Mouse (Mus musculus) embryonic facial prominence, embryonic 12.5 days (tissue): ENCODE data around the gene Rpl27. TPM values are rescaled to one million over a fixed set of nuclear protein-coding genes. Genes with fewer than 3 reads are reported as not detected.
"Not testable (repeated sequence)": the region's sequence is repeated elsewhere in the genome, so short reads cannot be mapped to it uniquely, and the experiment has no call there.

Source experiments
- ATAC-seq: fragments of 200-750 bp; cut with Nextera tagmentation; 2 replicates; pipeline ENCODE4 v1.8.0; 2017; ENCODE audit not compliant: insufficient number of reproducible peaks, insufficient read depth, low FRiP score, low TSS enrichment
- H3K27ac ChIP-seq: fragments of 300-500 bp; sonication (generic); 2 replicates; pipeline ENCODE4 v1.5.1; 2016; ENCODE audit warnings: mild to moderate bottlenecking
- H3K27me3 ChIP-seq: fragments of 300-500 bp; sonication (generic); 2 replicates; pipeline ENCODE4 v1.6.1; 2016; ENCODE audit warnings: mild to moderate bottlenecking, moderate library complexity
- H3K36me3 ChIP-seq: fragments of 300-500 bp; sonication (generic); 2 replicates; pipeline ENCODE4 v1.6.1; 2016; ENCODE audit warnings: mild to moderate bottlenecking
- H3K4me1 ChIP-seq: fragments of 300-500 bp; sonication (generic); 2 replicates; pipeline ENCODE4 v1.6.1; 2016
- H3K4me2 ChIP-seq: fragments of 300-500 bp; sonication (generic); replicated peaks from 2 replicates; pipeline ENCODE4 v1.6.1; 2016; ENCODE audit warnings: mild to moderate bottlenecking, moderate library complexity
- H3K4me3 ChIP-seq: fragments of 300-500 bp; sonication (generic); 2 replicates; pipeline ENCODE4 v1.5.1; 2016; ENCODE audit warnings: mild to moderate bottlenecking
- H3K9ac ChIP-seq: fragments of 300-500 bp; sonication (generic); 2 replicates; pipeline ENCODE4 v1.6.1; 2016; ENCODE audit warnings: mild to moderate bottlenecking, moderate library complexity
- H3K9me3 ChIP-seq: fragments of 300-500 bp; sonication (generic); 2 replicates; pipeline ENCODE4 v1.6.1; 2016; ENCODE audit warnings: mild to moderate bottlenecking, moderate library complexity
- WGBS: fragments of 180-500 bp; shearing (Covaris S2); methylation state at CpG from one replicate; pipeline ENCODE4 v1.1.7; 2016; 5-methylcytosine and 5-hydroxymethylcytosine counted together
- polyA plus RNA-seq: library from polyadenylated mRNA; unstranded; fragments of >200 nt; fragmentation: Nextera tagmentation; extraction: Ambion mirVana; gene quantifications from 2 replicates; pipeline ENCODE4 v1.2.1, GENCODE M21; 2016

The Rpl27 gene
- polyA plus RNA-seq, 1 experiment from 2014 or later: 361 TPM

- no peak overlapping the region for H3K4me2 ChIP-seq
- H3K27ac ChIP-seq: no peak overlapping the region
- no peak overlapping the region for H3K9ac ChIP-seq
Measured at GRCm38 (mm10) chr11:101470206-101470605, 28.1 kb downstream of the Rpl27 start.

DNA sequence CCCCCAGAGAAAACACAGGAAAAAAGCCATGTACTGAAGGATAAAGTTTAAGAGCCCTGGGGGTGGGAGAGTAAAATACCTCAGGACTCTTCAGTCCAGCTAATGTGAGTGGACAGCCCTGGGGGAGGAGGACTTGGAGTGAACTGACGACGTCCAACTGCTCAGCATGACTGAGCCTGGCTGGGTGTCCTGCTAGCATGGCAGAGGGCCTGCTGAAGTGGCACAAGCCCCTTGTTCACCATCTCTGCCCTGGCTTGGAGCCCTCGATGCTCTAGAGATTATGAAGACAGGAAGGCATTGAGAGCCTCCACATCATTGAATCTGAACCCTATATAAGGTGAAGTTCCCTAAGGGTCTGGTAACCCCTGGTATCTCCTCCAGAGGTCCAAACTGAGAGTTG, 29.8 kb downstream of the Rpl27 start:
- H3K27ac ChIP-seq: no peak overlapping the region
- no peak overlapping the region for H3K9ac ChIP-seq
- no peak for ATAC-seq
- no peaks in the 10 kb centered on the region for H3K36me3 ChIP-seq
- no peak overlapping the region for H3K4me3 ChIP-seq
- 0 out of 2 replicates have a peak, but pooled peaks cover 3% of the 10 kb centered on the region for H3K4me1 ChIP-seq
- 54% methylated on average over 3 of the region's 3 CpGs for WGBS
- H3K27me3 ChIP-seq: peaks cover 10% of the 10 kb centered on the region; the same call in 1 of the 2 replicates
- H3K9me3 ChIP-seq: no peaks in the 10 kb centered on the region
- no peak overlapping the region for H3K4me2 ChIP-seq

More at GRCm38 (mm10) chr11:101470206-101470605, 28.1 kb downstream of the Rpl27 start:
- Histone ChIP-seq H3K36me3 (no peaks in the 10 kb centered on the region), H3K4me3 (no peak overlapping the region), H3K4me1 (0 out of 2 replicates have a peak, but pooled peaks cover 3% of the 10 kb centered on the region), H3K27me3 (peaks cover 10% of the 10 kb centered on the region; the same call in 1 of the 2 replicates), H3K9me3 (no peaks in the 10 kb centered on the region)
- ATAC-seq: no peak
- WGBS: 31% methylated on average over 7 of the region's 7 CpGs

DNA sequence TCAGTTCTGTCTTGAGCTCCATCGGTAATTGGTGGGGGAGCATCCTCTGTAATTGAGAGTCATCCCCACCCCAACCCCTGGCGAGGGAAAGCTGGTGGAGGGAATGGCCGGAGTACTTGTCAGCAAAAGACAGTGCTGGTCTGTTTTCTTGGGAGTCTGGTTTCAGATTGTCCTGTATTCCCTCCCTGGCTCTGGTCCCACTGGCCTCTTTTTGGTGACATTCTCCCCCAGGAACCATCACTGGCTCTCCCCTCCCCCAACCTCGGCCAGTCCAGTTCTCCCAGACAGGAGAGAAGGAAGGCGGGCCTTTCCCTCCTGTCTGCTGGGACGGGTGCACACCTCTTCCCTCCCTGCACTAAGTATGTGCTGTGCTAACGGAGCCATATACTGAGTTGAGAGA, 30.2 kb downstream of the Rpl27 start:
- peaks cover 10% of the 10 kb centered on the region; the same call in 1 of the 2 replicates for H3K27me3 ChIP-seq
- H3K27ac ChIP-seq: no peak overlapping the region
- H3K9me3 ChIP-seq: no peaks in the 10 kb centered on the region
- no peak for ATAC-seq
- no peaks in the 10 kb centered on the region for H3K36me3 ChIP-seq
- no peak overlapping the region for H3K9ac ChIP-seq
- no peak overlapping the region for H3K4me2 ChIP-seq
- H3K4me1 ChIP-seq: 0 out of 2 replicates have a peak, but pooled peaks cover 3% of the 10 kb centered on the region
- 36% methylated on average over 7 of the region's 7 CpGs for WGBS
- H3K4me3 ChIP-seq: no peak overlapping the region

DNA sequence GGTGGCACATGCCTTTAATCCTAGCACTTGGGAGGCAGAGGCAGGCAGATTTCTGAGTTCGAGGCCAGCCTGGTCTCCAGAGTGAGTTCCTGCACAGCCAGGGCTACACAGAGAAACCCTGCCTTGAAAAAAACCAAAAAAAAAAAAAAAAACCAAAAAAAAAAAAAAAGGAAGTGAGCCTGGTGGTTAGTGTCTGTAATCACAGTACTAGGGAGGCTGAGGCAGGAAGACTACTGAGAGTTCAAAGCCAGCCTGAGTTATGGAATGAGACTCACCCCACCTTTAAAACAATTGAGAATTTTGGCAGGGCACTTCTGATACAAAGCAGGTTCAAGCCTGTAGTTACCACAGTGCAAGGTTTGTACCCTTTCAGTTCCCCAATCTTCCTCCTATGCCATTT, 31.6 kb downstream of the Rpl27 start:
- H3K27ac ChIP-seq, H3K4me1 ChIP-seq, H3K4me2 ChIP-seq, H3K36me3 ChIP-seq, H3K9me3 ChIP-seq, ATAC-seq, H3K4me3 ChIP-seq, H3K9ac ChIP-seq: not testable (repeated sequence)
- WGBS: 72% methylated on average over 1 of the region's 1 CpGs
- peaks cover 10% of the 10 kb centered on the region; the same call in 1 of the 2 replicates for H3K27me3 ChIP-seq

GRCm38 (mm10) chr11:101474298-101474697, 32.2 kb downstream of the Rpl27 start:
- Histone ChIP-seq H3K9ac (no peak overlapping the region), H3K4me2 (no peak overlapping the region), H3K27me3 (peaks cover 14% of the 10 kb centered on the region; the same call in 1 of the 2 replicates), H3K36me3 (no peaks in the 10 kb centered on the region), H3K27ac (no peak overlapping the region), H3K4me3 (no peak overlapping the region), H3K9me3 (no peaks in the 10 kb centered on the region), H3K4me1 (peaks cover 4% of the 10 kb centered on the region)
- whole genome bisulfite sequencing: 89% methylated on average over 5 of the region's 5 CpGs
- ATAC-seq: no peak

DNA sequence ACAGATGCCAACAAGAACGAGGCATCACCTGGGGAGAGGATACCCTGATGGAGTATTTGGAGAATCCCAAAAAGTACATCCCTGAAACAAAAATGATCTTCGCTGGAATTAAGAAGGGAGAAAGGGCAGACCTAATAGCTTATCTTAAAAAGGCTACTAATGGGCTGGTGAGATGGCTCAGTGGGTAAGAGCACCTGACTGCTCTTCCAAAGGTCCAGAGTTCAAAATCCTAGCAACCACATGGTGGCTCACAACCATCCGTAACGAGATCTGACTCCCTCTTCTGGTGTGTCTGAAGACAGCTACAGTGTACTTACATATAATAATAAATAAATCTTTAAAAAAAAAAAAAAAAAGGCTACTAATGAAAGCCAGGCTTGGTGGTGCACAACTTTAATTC, 34.3 kb downstream of the Rpl27 start:
- H3K27ac ChIP-seq, ATAC-seq, H3K4me1 ChIP-seq, H3K4me3 ChIP-seq, H3K4me2 ChIP-seq, H3K27me3 ChIP-seq, H3K9ac ChIP-seq, H3K9me3 ChIP-seq, H3K36me3 ChIP-seq: not testable (repeated sequence)
- whole genome bisulfite sequencing: 87% methylated on average over 4 of the region's 4 CpGs

DNA sequence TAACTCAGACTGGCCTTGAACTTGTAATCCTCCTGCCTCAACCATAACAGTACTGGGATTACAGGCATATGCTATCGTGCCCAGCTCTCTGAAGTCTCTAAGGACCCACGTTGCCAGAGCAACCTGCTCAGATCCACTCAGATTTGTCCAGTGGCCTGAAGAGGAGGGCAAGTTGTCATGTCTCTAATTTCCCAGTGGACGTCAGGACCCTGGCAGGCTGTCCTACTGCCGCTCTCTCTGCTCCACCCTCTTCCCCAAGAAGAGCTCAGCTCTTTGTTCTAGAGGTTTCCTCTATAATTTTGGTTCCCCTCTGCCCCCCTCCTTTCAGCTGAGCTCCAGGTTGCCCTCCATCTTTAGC, 35.1 kb downstream of the Rpl27 start:
- no peak overlapping the region for H3K27ac ChIP-seq
- 35% methylated on average over 4 of the region's 4 CpGs for WGBS
- no peak overlapping the region for H3K4me3 ChIP-seq
- no peak overlapping the region for H3K4me2 ChIP-seq
- no peaks in the 10 kb centered on the region for H3K9me3 ChIP-seq
- H3K4me1 ChIP-seq: peaks cover 8% of the 10 kb centered on the region
- no peak overlapping the region for H3K9ac ChIP-seq
- ATAC-seq: no peak
- H3K27me3 ChIP-seq: 0 out of 2 replicates have a peak, but pooled peaks cover 4% of the 10 kb centered on the region
- H3K36me3 ChIP-seq: no peaks in the 10 kb centered on the region

GRCm38 (mm10) chr11:101477552-101478211, 35.6 kb downstream of the Rpl27 start:
- Histone ChIP-seq H3K36me3 (no peaks in the 10 kb centered on the region), H3K9me3 (no peaks in the 10 kb centered on the region), H3K27ac (no peak overlapping the region), H3K4me3 (no peak overlapping the region), H3K27me3 (0 out of 2 replicates have a peak, but pooled peaks cover 4% of the 10 kb centered on the region), H3K4me1 (peaks cover 8% of the 10 kb centered on the region), H3K4me2 (no peak overlapping the region), H3K9ac (no peak overlapping the region)
- WGBS: 55% methylated on average over 10 of the region's 10 CpGs
- ATAC-seq: no peak

- no peak overlapping the region for H3K27ac ChIP-seq
- WGBS: 8% methylated on average over 18 of the region's 18 CpGs
- ATAC-seq: no peak
- H3K4me2 ChIP-seq: peak overlapping the region; percentile 41
- no peaks in the 10 kb centered on the region for H3K9me3 ChIP-seq
- H3K27me3 ChIP-seq: 0 out of 2 replicates have a peak, but pooled peaks cover 4% of the 10 kb centered on the region
- no peaks in the 10 kb centered on the region for H3K36me3 ChIP-seq
- 0 out of 2 replicates have a peak overlapping the region, but pooled peaks have one; percentile 12 for H3K4me3 ChIP-seq
- peaks cover 8% of the 10 kb centered on the region for H3K4me1 ChIP-seq
- no peak overlapping the region for H3K9ac ChIP-seq
Measured at GRCm38 (mm10) chr11:101479171-101479635, 37.1 kb downstream of the Rpl27 start.

DNA sequence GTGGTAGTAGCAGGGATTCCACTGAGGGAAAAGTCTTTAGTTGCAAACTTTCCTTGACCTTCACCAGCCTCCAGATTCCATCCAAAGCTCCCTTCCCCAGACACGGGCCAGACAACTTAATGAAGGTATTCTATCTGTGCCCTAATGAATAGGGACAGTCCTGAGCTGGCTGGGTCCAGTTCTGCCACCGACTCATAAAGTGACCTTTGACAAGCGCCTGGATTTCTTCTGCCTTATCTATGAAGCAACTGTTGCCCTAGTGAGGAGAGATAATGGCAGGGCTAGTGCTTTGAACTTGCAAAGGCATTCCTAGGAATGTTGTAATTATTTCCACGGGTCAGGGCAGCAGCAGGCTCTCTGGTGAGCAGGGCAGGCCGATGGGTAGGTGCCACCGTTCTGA, 38.8 kb downstream of the Rpl27 start:
- Histone ChIP-seq H3K9ac (no peak overlapping the region), H3K9me3 (no peaks in the 10 kb centered on the region), H3K27me3 (0 out of 2 replicates have a peak, but pooled peaks cover 4% of the 10 kb centered on the region), H3K4me2 (no peak overlapping the region), H3K36me3 (no peaks in the 10 kb centered on the region), H3K4me1 (peaks cover 8% of the 10 kb centered on the region), H3K4me3 (no peak overlapping the region), H3K27ac (no peak overlapping the region)
- 55% methylated on average over 6 of the region's 6 CpGs for WGBS
- no peak for ATAC-seq

DNA sequence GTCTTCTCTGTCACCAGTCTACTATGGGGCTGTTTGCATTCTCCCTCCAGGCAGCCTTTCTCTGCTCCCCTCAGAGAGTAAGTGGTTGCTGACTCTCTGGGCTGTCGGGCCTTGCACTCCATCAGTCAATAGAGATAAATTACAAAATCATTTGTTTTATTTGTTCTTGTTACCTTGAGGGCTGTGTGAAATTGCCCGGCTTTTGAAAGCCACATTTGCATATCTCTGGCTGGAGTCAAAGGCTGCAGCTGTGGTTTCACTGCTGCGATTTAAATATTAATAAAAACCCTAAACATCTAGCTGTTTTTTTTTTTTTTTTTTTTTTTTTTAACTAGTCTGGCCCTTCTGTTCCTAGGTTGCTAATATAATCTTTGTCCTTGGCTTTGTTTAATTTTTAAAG, 41.7 kb downstream of the Rpl27 start:
- Histone ChIP-seq H3K36me3 (peaks cover 8% of the 10 kb centered on the region; the same call in 1 of the 2 replicates), H3K4me2 (no peak overlapping the region), H3K4me3 (no peak overlapping the region), H3K27ac (no peak overlapping the region), H3K9ac (no peak overlapping the region), H3K9me3 (no peaks in the 10 kb centered on the region), H3K4me1 (peaks cover 8% of the 10 kb centered on the region), H3K27me3 (0 out of 2 replicates have a peak, but pooled peaks cover 4% of the 10 kb centered on the region)
- WGBS: 62% methylated on average over 3 of the region's 3 CpGs
- no peak for ATAC-seq

GRCm38 (mm10) chr11:101484245-101484644, 42.1 kb downstream of the Rpl27 start:
- Histone ChIP-seq H3K9ac (no peak overlapping the region), H3K4me1 (peaks cover 4% of the 10 kb centered on the region; the same call in 1 of the 2 replicates), H3K27ac (no peak overlapping the region), H3K4me2 (no peak overlapping the region), H3K4me3 (no peak overlapping the region), H3K9me3 (no peaks in the 10 kb centered on the region), H3K36me3 (peaks cover 10% of the 10 kb centered on the region; the same call in 1 of the 2 replicates), H3K27me3 (no peaks in the 10 kb centered on the region)
- 80% methylated on average over 6 of the region's 6 CpGs for WGBS
- ATAC-seq: no peak
